Mouse (Mus musculus) forelimb bud, embryonic 11.5 days (tissue): ENCODE measurements around the gene Grm6.

ENCODE experiments used
- DNase-seq: peaks from one replicate; pipeline ENCODE4 v3.0.0-alpha.2; 2012; ENCODE audit warnings: low read depth, low spot score

Grm6 gene

DNA sequence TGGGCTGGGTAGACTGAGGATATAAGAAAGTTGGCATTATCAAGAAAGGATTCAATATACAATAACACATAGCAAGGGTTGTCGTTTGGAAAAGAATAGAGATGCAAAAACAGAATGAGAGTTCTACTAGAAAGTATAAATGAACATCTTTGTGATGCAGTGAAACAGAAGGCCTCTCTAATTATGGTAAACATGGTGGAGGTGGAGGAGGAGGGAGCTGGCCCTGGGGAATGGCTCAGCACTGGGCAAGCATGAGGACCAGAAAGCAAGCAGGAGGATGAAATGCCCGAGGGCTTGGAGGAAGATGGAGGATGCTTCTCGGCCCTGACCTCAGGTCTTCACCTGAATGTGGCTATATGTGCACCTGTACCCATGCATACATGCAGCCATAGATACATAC, 64.0 kb downstream of the Grm6 start:
- DNase-seq = no peak
